Mouse (Mus musculus) kidney, postnatal 36 days (tissue): ENCODE results near the gene Gpr141.

Experiments used
- DNase-seq, 2 experiments: peaks; one replicate each; pipeline ENCODE4 v3.0.0; 2021 to 2022; ENCODE audit warnings: mixed read lengths in 2 of 2

Gpr141 gene

GRCm38 (mm10) chr13:19718954-19719353 is 105.1 kb downstream of the Gpr141 start:
- peak in 1 of 2 experiments; percentile 4 for DNase-seq

- DNase-seq: no peak
Observed at GRCm38 (mm10) chr13:19717201-19717600, 106.9 kb downstream of the Gpr141 start.

GRCm38 (mm10) chr13:19703806-19704205 is 120.3 kb downstream of the Gpr141 start:
- no peak for DNase-seq

- no peak for DNase-seq
Observed at GRCm38 (mm10) chr13:19701443-19702078, 122.5 kb downstream of the Gpr141 start.

GRCm38 (mm10) chr13:19700733-19701442 is 123.2 kb downstream of the Gpr141 start:
- no peak for DNase-seq
